Mouse (Mus musculus) heart, adult 2 months (tissue): ENCODE data around the gene Exoc4.

Experiments used
- CTCF ChIP-seq: fragments of 200-600 bp; IDR thresholded peaks from 2 replicates; pipeline ENCODE4 v1.8.1; 2022; ENCODE audit warnings: antibody characterized with exemption, mild to moderate bottlenecking, moderate library complexity
- EP300 ChIP-seq: fragments of 200-500 bp; IDR thresholded peaks from 2 replicates; pipeline ENCODE4 v1.6.1; 2011; ENCODE audit warnings: low read depth, low read length, control low read depth; ENCODE audit not compliant: insufficient read depth
- POLR2A ChIP-seq: fragments of 200-500 bp; IDR thresholded peaks from 2 replicates; pipeline ENCODE4 v1.6.1; 2011; ENCODE audit warnings: mild to moderate bottlenecking, low read depth, low read length, control low read depth; ENCODE audit not compliant: insufficient read depth

- TF ChIP-seq CTCF = no peak
- TF ChIP-seq EP300 = no peak
- no peak for TF ChIP-seq POLR2A
Observed at GRCm38 (mm10) chr6:33618590-33618989, 369.7 kb downstream of the Exoc4 start.
